Mouse (Mus musculus): Measurements from ENCODE around the gene Lfng. TPM values are rescaled to one million over a fixed set of nuclear protein-coding genes. Genes with fewer than 3 reads are reported as not detected.

Gene Lfng
- total and polyA plus RNA-seq, 3 experiments = 11.2 to 14.1 TPM; not detected in 1

GRCm38 (mm10) chr5:140645454-140645853 is 38.3 kb downstream of the Lfng start:
- peak overlapping the region in 1 of 2 experiments; percentile 11; a peak in 1 of 4 replicates for H3K4me3 ChIP-seq (ENCODE audit: control insufficient read depth in 1 of 2, insufficient read depth in 1 of 2, low read depth in 2 of 2, low read length in 2 of 2)
- 0 out of 2 replicates have a peak, but pooled peaks have one; percentile 29 for TF ChIP-seq GATA1 (IDR thresholded peaks at IDR 0.05; ENCODE audit: low read depth, low read length)
- no peak for TF ChIP-seq USF1 (IDR thresholded peaks at IDR 0.05; ENCODE audit: low read depth, low read length)
- TF ChIP-seq TBP (IDR thresholded peaks at IDR 0.05; ENCODE audit: low read depth, low read length) = no peak
- no peak for TF ChIP-seq RAD21 (IDR thresholded peaks at IDR 0.05; ENCODE audit: low read depth, low read length)
- no peak for TF ChIP-seq CTCF (IDR thresholded peaks at IDR 0.05 in 2 of 3, conservative IDR thresholded peaks at IDR 0.05 in 1 of 3; ENCODE audit: control insufficient read depth in 1 of 3, insufficient read depth in 1 of 3, low read depth in 2 of 3, low read length in 3 of 3, poor library complexity in 1 of 3, severe bottlenecking in 1 of 3)
- 0 out of 2 replicates have a peak, but pooled peaks have one; percentile 15 for TF ChIP-seq ETS1 (IDR thresholded peaks at IDR 0.05; ENCODE audit: low read depth, low read length)
- TF ChIP-seq KAT2A (conservative IDR thresholded peaks at IDR 0.05; ENCODE audit: low read depth, low read length) = no peak
- DNase-seq (ENCODE audit: low read depth, low spot score) = no peak
- H3K27me3 ChIP-seq (ENCODE audit: control insufficient read depth in 1 of 2, insufficient read depth in 2 of 2, low read length in 2 of 2) = no peaks in the 10 kb centered on the region
- peak overlapping the region; percentile 13; the same call in 1 of the 2 replicates for H3K9ac ChIP-seq (ENCODE audit: control insufficient read depth, low read depth, low read length, poor library complexity, severe bottlenecking)
- no peaks in the 10 kb centered on the region for H3K9me3 ChIP-seq (replicated peaks; ENCODE audit: insufficient read depth, low read length)
- H3K79me2 ChIP-seq (ENCODE audit: control insufficient read depth, insufficient read depth, low read length, poor library complexity) = peaks cover 4% of the 10 kb centered on the region; the same call in 1 of the 2 replicates
- peak overlapping the region; percentile 66 for H3K27ac ChIP-seq (ENCODE audit: control insufficient read depth, low read depth, low read length)
- H3K36me3 ChIP-seq (ENCODE audit: control insufficient read depth in 1 of 2, insufficient read depth in 2 of 2, low read length in 2 of 2) = peaks cover 0 to 27% of the 10 kb centered on the region in 2 experiments; a peak in 2 of 4 replicates
- peaks cover 17 to 46% of the 10 kb centered on the region in 2 experiments for H3K4me1 ChIP-seq (ENCODE audit: control insufficient read depth in 1 of 2, insufficient read depth in 2 of 2, low read length in 2 of 2)

GRCm38 (mm10) chr5:140646171-140646570 is 39.1 kb downstream of the Lfng start:
- H3K4me3 ChIP-seq (ENCODE audit: control insufficient read depth in 1 of 2, insufficient read depth in 1 of 2, low read depth in 2 of 2, low read length in 2 of 2) = no peak overlapping the region
- no peak for DNase-seq (ENCODE audit: low read depth, low spot score)
- no peaks in the 10 kb centered on the region for H3K27me3 ChIP-seq (ENCODE audit: control insufficient read depth in 1 of 2, insufficient read depth in 2 of 2, low read length in 2 of 2)
- TF ChIP-seq ZKSCAN1 (IDR thresholded peaks at IDR 0.05; ENCODE audit: low read depth, low read length) = no peak
- no peak for TF ChIP-seq NELFE (IDR thresholded peaks at IDR 0.05; ENCODE audit: low read depth, low read length)
- TF ChIP-seq ZMIZ1 (IDR thresholded peaks at IDR 0.05; ENCODE audit: low read depth, low read length) = no peak
- TF ChIP-seq POLR2AphosphoS2 (IDR thresholded peaks at IDR 0.05; ENCODE audit: low read length) = no peak
- no peak for TF ChIP-seq MAFK (IDR thresholded peaks at IDR 0.05; ENCODE audit: borderline replicate concordance, low read depth, low read length)
- TF ChIP-seq RCOR1 (IDR thresholded peaks at IDR 0.05; ENCODE audit: low read depth, low read length) = no peak
- TF ChIP-seq POLR2A (IDR thresholded peaks at IDR 0.05; ENCODE audit: control insufficient read depth in 1 of 2, insufficient read depth in 1 of 2, low read depth in 1 of 2, low read length in 2 of 2, poor library complexity in 1 of 2) = no peak
- peaks cover 4% of the 10 kb centered on the region; the same call in 1 of the 2 replicates for H3K79me2 ChIP-seq (ENCODE audit: control insufficient read depth, insufficient read depth, low read length, poor library complexity)
- peaks cover 0 to 27% of the 10 kb centered on the region in 2 experiments; a peak in 2 of 4 replicates for H3K36me3 ChIP-seq (ENCODE audit: control insufficient read depth in 1 of 2, insufficient read depth in 2 of 2, low read length in 2 of 2)
- H3K27ac ChIP-seq (ENCODE audit: control insufficient read depth, low read depth, low read length) = no peak overlapping the region
- H3K4me1 ChIP-seq (ENCODE audit: control insufficient read depth in 1 of 2, insufficient read depth in 2 of 2, low read length in 2 of 2) = peaks cover 17 to 46% of the 10 kb centered on the region in 2 experiments
- H3K9ac ChIP-seq (ENCODE audit: control insufficient read depth, low read depth, low read length, poor library complexity, severe bottlenecking) = no peak overlapping the region
- H3K9me3 ChIP-seq (replicated peaks; ENCODE audit: insufficient read depth, low read length) = no peaks in the 10 kb centered on the region

Data from MEL (cell line).